Mouse (Mus musculus): ENCODE data around the gene Rarb. TPM values are rescaled to one million over a fixed set of nuclear protein-coding genes. Genes with fewer than 3 reads are reported as not detected.

Gene Rarb
- total RNA-seq, 1 experiment from 2014 or later = 12.7 TPM

DNA sequence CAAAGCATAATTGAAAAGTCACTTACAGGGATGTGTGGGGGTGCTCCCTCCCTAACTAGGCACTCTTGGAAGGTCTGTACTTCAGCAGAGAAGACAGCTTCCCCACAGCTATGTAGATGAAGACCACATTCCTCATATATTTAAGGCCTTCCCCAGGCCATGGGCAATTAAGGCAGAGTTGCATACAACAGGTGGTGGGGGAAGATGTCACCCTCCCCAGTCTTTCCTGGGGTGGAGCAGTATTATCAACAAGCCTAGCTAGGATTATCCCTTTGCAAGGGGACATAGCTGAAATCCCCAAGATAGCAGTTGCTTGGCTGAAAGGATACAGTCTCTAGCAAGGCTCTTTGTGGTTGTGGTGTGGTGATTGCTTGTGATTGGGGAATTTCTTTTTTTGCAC lies 240.9 kb downstream of the Rarb start:
- DNase-seq = no peak

DNA sequence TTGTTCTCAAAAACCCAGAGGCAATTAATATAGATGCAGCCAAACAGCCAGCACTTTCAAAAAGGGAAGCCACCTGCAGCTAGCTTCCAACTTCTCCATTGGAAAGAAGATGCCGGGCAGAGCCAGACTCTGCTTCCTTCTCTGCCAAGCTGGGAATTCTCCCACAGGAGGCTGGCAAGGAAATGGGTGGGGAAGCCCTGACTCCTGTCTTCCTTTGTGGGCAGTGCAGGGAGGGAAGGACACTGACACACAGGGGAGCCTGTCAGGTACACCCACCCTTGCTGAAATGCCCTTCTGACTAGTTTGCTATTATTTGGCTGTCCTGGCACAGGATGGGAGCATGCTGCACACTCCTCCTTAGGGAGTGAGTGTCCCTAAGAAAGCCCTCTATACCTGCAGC lies 241.9 kb downstream of the Rarb start:
- DNase-seq = no peak

DNA sequence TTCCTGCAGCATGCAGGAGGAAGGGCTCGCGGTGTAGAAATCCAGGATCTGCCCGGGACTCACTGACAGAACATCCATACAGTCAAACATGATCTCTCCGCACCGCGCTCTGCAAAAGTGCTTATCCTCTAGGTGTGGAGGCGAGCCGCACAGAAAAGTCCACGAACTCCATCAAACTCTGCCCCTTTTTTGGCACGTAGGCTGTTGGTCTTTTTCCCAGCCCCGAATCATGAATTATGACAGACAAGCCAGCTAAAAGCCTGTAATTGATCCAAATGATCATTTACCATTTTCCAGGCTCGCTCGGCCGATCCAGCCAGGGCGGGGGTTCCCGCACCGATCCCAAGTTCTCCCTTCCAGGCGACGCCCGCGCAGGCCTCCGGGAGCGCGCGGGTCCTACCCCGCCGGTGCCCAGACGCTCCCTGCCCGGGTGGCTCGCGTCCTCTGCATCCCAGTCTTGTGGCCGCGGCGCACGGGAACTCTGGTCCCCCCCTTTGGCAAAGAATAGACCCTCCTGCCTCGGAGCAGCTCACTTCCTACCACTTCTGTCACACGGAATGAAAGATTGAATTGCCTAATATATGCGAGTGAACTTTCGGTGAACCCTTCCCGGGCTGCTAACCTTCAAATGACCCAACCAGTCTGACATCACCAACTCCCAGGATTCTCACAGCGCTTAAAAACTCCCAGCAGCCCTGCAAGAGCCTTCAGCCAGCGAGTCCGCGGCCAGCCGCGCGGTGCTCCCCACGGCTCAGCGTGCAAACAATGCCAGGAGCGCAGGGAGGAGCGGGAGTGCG lies 243.8 kb downstream of the Rarb start:
- peak; percentile 81 for DNase-seq

DNA sequence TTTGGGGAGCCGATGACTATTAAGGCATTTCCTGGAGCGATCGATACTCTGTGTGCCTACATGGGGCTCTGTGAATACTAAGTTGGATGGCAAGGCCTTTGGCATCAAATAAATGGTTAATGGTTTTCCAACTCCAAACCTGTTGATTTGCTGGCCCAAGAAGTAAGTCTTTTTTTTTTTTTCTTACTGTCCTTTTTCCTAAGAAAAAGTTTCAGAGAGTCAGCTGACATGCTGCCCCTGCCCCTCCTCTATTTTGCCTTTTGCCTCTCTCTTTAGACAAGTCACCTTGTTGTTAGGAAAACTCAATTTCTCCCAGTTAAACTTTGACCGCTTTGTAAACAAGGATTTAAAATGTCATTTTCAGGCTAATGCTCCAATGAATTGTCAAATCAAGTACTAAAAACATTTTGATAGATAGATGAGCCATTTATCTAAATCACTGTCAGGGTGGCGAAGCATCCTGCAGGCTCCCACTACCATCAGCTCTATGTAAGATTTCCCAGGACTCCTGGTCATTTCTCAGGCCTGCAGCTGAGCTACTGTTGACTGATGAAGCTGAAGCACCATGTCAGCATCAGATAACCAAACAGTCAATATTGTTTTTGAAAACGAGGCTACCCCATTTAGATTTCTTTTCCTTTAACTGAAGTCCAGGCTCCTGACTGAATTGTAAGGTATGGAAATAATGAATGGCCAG lies 245.3 kb downstream of the Rarb start:
- DNase-seq = no peak

DNA sequence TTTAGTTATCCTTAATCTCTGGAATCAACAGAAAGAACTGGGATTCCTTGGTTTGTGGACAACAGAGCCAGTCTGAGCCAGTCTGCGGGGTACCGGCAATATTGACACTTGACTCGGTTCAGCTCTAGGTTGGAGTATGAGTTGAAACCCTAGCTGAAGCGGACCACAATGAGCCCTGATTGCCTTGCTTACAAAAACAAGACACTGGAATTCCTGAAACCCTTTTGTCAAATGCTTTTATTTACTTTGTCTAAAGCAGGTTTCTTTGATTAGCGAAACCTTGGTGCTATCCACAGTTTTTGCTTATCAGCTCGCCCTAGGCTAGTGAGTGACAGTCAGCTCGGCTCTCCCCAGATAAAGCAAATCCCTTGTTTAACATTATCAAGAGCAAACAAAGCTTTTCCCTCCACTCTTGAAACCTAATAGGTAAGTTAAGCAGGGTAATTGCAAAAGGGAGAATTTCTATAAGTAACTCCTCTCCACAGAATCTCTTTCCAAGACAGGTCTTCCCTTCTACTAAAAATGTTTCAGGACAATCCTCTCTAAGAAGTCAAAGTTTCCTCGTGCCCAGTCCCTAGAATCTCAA lies 246.1 kb downstream of the Rarb start:
- no peak for DNase-seq

DNA sequence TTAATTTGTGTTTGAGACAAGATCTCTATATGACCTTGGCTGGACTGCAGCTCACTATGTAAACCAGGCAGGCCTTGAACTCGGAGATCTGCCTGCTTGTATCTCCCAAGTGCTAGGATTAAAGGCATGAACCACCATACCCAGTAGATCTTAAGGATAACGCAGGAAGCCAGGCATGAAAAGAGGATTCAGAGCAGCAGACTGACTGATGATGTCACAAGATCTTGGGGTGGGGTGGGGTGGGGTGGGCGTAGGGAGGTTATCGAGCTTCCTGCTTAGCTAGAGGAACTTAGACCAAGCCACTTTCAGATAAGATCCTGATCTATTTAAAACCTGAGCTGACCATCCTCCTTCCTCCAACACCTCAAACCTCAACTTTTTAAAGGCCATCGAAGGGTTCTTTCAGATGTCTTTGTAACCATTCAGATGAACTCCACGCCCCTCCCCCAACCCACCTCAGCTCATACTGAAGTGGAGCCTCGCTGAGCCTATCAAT lies 249.4 kb downstream of the Rarb start:
- no peak for DNase-seq

DNA sequence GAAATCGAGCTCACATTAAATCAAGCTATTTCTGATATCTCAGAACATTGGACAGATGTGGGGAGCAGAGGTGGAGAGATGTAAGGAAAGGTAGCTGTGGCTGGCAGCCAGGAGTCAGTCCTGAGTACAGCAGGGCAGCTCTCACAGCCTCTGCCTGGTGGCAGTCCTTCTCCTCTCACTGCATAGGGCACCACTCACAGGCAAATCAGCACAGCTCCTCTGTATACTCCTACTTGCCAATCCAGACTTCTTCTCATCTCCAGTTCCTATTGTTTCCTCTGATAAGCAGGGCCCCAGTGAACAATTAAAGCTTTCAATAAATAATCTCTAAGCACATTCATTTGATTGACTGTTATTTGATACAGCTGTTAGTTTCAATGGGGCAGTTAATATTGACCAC lies 252.0 kb downstream of the Rarb start:
- DNase-seq = no peak

DNA sequence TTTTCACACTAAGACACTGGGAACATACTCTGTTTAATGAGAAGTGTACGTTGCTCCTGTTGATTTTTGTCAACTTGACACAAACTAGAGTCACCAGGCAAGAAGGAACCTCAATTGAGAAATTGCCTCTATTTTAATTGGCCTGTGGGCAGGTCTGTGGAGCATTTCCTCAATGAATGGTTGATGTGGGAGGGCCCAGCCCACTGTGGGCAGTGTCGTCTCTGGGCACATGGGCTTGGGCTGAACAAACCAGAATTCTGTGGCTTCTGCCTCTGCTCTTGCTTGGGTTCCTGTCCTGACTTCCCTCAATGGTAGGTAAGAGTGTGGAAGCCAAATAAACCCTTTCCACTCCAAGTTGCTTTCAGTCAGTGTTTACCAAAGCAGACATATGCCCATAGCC lies 255.0 kb downstream of the Rarb start:
- no peak for DNase-seq

DNA sequence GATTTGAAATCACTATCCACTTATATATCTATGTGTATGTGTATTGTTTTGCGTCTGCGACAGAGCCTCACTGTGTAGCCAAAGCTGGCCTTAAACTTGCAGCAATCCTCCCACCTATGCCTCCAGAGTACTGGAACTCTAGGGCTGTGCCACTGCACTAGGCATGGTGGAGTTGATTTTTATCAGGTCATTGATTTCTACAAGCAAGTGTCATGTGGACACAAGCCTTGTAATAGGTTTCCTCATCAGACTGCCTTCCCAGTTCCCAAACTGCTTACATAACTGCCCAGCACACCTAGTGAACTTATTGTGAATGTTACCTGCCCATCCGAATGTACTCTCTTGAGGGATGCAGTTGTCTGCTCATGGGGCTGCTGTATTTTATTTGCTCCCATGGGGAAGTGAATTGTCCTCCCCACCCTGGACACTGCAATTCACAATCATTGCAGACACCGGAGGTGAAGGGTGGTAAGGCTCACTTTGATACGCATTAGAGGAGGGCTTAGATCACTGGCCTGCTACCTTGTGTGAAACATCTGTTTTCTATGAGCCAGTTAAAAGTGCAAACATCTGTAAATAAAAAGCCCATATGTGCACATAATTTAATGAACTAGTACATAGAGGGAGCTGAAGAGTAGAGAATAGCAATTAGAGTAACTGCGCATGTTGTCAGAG lies 257.3 kb downstream of the Rarb start:
- DNase-seq = no peak

DNA sequence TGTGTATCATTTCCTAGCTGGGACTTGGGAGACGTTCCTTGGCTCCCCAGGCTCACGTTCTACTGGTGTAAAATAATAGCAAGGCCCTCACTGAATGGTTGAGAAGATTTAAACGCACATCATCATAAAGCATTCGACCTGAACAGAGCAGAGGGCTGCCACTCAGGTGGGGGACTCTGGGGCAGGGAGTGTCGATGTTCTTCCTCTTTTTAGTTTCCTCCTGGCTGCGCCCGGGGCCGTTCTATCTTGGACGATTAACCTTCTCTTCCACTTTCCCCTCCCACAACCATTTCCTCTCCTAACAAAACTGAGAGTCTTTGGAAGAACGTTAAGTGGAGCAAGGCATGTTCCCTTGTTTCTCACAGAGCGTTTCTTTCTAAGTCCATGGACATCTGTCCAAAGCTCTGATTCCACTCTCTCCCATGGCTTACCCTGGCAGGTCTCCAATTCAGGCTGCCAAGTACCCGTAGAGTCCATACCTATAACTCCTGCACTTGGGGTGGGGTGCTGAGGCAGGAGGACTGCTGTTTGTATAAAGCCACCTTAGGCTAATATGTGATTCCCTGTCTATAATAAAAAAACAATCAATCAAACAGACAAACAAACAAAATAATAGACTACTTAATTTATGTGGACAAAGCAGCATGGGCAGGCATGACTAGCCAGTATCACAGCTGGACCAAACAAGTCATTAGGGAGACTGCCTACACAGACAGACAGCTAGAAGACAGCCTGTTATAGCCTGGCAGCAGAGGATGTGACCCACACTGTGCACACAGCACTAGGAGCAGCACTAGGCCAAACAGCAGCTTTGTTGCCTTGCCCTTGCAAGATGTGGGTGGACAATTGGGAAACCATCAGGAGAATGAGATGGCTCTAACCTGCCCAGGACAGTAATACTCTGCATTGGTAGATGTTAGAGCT lies 259.4 kb downstream of the Rarb start:
- DNase-seq = no peak

DNA sequence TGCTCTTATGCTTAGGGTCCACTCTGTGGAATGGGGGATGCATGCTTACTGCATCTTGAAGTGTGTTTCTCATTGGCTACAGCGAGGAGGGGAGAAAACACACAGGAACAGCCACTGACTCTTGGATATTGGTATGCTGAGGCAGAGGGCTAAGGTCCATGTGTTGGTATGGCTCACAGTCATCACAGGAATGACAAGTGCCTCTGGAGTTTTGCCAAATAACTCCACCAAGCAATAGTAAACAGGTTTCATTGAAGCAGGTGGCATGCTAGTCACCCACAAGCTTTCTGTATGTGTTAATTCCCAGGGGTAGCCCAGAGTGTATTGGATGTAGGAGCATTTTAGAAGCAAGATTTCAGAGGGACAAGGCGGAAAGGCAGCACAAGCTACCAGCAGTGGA lies 260.9 kb downstream of the Rarb start:
- no peak for DNase-seq

DNA sequence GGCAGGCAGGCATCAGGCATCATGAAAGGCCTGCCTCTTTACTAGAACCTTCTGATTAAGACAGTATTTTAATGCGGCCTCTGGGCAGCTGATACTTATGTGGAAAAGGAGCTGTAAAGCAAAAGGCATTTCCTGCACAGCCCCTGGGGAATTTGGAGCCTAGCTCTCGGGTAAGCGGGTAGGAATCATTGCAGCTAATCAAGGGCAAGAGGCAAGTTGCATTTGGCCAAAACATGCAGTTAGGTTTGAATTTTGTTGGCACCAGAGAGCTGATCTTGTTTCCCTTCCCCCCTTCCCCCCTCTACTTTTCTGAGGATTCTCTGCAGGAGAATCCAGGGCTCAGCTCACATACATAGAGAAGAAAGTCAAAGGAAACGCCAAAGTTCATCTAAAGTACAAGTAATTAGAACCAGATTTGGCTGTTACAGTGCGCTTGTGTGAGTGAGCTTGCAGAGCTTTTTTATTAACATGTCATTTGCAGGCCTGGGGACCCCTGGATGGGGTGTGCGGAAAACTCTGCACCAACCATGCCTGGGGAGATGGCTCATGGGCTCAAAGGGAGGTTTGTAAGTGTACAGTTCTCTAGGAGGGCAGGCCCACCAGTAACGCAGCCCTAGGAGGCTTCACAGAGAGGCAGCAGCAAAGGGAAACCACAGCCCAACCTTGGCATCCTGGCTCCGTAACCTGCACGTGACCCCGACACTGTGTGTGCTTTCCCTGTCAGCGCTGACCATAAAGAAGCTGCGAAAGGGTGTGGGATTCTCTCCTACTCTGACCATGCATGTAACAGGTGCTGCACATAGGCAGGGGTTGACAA lies 264.1 kb downstream of the Rarb start:
- no peak for DNase-seq

DNA sequence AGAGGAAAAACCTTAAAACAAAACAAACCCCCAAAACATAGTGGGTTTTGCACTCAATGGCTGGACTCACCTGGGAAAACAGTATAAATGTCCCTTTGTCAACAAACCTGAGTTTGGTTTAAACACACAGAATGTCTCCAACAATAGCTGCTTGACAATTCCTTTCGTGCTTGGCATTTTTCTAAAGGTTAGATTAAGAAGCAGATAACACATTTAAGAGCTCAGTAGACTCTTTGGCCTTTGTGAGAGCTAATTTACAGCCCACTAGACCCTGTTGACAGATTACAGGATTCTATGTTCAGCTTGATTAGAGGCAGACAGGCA lies 264.7 kb downstream of the Rarb start:
- no peak for DNase-seq

DNA sequence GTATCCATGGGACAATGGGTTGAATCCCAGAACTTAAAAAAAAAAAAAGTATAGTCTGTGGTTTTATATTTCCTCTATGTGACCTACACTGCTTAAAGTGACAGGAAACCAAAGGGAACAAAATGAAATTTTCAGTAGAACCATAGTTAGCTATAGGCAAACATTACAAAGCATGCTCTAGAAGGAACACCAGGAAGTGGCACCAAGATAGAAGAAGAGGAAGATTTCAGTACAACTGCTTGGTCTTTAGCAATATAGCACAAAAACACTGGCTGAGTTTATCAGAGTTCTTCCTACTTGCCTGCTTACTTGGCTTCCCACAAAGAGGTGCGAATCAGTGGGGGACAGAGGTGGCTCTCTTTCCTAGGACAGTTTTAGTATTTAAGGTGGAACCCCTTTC lies 266.7 kb downstream of the Rarb start:
- no peak for DNase-seq

DNA sequence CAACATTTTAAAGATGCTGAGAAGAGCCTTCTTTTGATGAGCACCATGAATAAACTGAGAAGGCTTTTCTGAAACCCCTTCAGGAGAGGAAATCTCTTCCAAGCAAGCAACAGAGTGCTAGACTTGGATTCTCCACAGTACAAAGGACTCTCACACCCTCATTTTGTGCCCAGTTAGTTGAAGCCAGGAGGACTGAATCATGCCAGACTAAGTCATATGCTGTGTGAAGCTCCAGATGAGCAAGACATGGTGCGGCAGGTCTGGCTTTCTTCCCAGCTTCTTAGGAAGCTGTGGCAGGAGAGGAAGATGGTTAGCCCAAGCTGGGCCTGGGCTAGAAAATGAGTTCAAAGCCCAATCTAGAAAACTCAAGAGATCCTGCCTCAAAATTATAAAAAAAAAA lies 267.1 kb downstream of the Rarb start:
- DNase-seq = no peak

DNA sequence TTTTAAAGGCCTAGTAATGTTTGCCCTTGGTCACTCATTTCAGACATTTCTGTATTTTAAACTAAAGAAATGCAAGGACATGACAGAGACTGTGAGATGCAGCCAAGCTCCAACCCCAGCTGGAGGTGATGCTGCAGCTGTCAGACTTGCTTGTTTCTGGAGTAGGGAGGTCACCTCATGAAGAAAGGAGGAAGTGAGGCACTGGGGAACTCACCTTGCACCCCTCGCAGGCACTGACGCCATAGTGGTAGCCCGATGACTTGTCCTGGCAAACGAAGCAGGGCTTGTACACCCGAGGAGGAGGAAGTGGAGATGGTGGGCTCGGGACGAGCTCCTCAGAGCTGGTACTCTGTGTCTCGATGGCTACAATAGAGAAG lies 270.8 kb downstream of the Rarb start:
- no peak for DNase-seq

DNA sequence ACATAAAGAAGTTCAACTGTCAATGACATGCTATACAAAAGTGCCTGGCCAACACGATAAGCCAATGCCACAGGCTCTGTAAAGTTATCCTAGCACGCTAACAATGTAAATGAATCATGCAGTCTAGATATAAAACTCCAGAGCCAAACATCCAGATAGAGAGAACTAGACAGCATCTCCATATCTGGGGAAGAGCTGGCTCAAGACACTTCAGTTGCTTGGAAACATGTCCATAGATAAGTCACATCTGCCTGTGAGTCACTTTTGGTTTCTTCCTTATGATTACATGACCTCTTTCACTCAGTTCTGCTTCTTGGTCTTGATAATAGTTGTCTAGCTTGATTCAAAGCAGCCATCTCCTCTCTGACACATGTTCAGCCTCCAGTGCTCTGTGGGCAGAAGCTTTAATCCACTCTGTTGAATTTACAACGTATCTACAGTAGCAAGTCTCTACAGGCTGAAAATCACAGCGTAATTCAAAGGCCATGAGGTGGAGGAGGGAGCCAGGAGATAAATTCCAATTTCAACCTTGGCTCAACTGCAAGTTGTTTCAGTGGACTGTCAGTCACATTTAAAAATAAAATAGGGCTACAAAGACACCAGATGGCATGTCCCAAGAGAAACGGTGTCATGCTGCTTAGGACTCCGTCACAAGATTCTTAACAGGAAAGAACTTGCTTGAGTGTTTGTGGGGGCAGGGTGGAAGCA lies 271.3 kb downstream of the Rarb start:
- no peak for DNase-seq

DNA sequence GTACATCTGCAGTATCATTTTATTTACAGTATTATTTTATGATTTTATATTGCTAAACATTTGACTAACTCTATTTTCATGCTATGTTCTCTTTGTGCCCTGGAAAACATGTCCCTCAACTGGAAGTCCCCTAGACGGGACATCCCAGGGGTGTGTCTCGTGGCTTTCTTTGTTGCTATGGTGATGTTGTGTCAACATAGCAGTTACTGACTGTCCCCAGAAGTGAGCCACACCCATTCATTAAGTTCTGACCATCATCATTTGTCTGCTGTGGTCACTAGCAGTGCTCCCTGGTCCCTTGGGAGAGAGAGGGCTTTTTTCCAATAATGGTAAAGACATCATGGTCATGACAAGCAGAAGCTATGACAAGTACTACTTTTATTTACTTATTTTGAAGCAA lies 274.0 kb downstream of the Rarb start:
- DNase-seq = no peak

DNA sequence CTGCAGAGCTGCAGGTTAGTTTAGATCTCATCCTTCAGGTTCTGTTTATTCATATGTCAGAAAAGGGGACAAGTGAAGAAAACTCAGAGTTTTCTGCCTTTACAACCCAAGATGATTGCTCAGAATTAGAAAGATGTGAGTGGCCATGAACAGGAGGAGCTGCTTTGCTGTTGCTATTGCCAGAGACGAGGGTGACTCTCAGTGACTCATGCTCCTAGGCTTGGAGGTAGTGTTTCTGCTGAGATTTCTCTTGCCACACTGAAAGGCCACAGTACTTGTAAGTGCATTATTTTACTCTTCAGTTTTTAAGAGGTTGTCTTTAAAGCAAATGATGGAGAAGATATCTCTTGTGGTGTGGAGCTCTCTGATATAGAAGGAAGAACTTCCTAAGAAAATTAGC lies 277.3 kb downstream of the Rarb start:
- no peak for DNase-seq

DNA sequence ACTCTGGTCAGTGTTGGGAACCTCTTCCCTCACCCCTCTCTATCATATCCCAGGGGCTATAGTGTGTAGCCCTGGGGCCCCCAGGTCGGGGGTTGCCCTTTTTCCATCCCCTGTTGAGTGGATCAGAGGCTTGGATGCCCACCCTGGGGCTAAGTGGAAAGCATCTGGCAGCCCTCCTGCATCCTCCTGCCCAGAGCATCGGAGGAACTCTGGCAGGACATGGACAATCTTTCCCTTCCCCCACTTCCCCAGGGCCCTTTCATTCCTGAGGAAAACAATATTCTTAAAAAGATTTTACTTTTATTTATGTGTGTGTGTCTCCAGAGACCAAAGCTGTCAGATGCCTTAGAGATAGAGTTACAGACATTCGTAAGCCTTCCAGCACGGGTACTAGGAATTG lies 281.5 kb downstream of the Rarb start:
- no peak for DNase-seq
